Mouse (Mus musculus): Measurements from ENCODE around the gene Gm11492. TPM values are rescaled to one million over a fixed set of nuclear protein-coding genes. Genes with fewer than 3 reads are reported as not detected.

Gm11492 gene
- polyA plus RNA-seq (2012; rRNA removed; ENCODE audit: low replicate concordance), result not detected in 2 replicates

DNA sequence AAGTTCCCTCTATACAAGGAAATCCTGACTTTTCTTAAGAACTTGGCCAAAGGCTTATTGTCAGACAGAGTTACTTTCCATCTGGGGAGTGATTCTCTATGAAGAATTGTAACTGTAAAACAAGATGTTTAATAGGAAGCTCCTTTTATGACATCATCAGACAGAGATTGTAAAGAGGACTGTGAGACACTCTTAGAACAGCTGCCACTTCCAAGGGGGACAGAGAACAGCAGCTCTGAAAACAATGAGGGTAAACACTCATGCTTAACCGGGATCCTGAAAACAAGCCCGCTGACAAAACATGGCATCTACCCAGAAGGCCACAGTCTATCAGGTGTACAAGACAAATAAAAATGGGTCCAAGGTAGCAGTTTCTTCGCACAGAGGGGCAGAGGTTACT lies at the start of gene Gm11492:
TSS of gene Gm11492 (plus strand) at position 153 of the 400 bp plus-strand sequence.

DNA sequence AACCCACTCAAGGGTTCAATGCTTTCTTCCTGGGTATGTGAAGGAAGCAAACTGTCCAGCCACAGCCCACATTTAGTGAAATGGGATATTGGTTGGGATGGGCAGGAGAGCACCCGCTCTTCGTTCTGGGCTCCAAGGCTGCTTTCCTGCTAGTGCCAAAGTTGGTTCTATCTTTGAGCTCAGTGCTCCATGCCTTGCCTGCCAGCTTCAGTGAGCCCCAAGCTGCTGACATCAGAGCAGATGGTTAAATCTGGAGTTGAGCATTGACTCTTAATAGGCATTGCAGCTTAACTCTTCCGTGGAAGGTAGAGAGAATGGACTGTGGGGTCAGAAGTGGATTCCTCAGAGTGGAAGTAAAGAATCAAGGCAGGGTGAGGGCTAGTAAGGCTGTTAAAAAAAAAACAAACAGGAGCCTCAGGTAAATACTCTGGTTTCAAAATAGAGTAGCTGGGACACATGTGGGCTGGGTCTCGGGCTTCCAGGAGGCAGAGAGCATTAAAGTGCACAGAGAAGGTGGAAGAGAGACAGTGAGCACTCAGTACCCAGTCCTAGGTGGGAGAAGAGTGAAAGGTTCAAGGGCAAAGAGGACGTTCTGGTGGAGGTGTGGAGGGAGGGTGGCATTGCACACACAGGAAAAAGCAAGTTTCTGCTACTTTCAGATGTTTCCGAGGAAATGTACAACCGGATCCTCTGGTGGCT lies 2.0 kb downstream of the Gm11492 start, which contains the start of gene Sept4:
TSS of gene Sept4 (plus strand) at position 649 of the 699 bp plus-strand sequence.

DNA sequence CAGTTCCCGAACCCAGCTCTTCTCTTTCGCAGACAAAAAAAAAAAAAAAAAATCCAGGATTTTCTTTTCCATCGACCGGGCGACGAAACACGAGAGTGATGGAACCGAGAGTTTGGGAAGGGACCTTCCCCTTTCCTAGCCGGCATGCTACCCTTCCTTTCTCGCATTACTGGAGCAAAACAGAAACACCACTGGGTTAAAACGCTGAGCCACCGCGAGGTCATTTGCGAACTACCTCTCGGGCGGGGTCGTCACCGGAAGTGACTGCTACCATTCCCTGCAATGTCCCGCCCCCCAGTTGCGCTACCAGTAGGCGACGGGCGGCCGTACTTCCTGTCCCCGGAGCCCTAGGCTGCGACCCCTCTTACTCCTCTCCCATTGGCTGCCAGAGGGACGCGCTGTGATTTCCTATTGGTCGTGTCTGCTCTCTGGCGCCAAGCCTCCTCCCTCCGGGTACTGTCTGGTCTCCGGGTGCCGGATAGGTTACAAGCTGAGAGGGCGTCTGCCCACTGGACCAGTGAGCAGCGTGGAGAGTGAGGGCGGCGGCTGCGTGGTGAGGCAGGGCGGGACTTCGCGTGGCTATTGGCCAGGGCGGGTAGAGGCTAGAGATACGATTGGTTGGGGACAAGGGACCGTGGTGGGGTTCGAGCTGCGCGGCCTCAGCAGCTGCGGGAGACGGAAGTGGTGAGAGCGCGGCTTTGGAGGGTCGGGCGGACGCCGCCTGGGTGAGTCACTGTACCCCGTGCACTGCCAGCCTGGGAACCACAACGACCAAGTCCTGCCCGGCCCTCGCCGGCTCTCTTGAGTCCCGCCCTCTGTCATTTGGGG lies 25.3 kb downstream of the Gm11492 start, which contains the start of gene Mtmr4:
TSS of gene Mtmr4 (plus strand) at position 637 of the 828 bp plus-strand sequence.

DNA sequence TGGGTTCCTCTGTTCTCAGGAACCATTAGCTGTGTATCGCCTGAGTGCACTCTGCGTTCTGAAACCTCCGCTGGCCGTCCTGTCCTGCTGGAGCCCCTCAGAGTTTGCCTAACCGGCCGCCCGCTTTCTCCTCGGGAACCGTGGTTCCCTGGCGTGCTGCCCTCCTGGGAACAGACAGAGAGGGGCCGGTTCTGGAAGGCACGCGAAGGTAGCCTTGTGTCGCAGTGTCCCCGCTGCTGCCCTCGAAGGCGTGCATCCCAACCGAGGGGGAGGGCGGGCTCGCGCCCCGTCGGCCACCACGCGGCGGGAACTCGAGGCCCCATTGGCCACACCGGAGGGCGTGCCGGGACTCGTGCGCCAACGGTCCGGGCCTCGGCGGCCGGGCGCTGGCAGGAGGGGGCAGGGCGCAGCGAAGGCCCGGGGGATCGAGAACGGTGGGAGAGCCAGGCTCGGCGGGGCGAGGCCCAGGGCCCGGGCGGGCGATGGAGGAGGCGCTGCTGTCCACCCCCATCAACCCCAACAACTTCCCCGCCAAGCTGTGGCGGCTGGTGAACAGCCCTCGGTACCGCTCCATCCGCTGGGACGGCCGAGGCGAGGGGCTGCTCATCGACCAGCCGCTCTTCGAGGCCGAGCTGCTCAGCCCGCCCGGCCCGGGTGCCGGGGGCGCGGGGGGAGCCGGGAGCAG lies 50.5 kb downstream of the Gm11492 start, which contains the start of gene Hsf5:
TSS of gene Hsf5 (plus strand) at position 375 of the 685 bp plus-strand sequence.

Other genes starting within 250 kb of the Gm11492 start
- 0.24 and 2.0 TPM in 2 replicates for gene Ppm1e, start 207.6 kb upstream of the Gm11492 start, polyA plus RNA-seq (2012; rRNA removed; ENCODE audit: low replicate concordance)
- gene Rad51c, start 161.7 kb upstream of the Gm11492 start, polyA plus RNA-seq (2012; rRNA removed; ENCODE audit: low replicate concordance), result 0.20 TPM in 1 of 2 replicates, not detected in the other
- not detected in 2 replicates for gene Tex14, start 161.6 kb upstream of the Gm11492 start, polyA plus RNA-seq (2012; rRNA removed; ENCODE audit: low replicate concordance)
- gene Sept4, start 2.2 kb downstream of the Gm11492 start, polyA plus RNA-seq (2012; rRNA removed; ENCODE audit: low replicate concordance), result 12.4 and 12.5 TPM in 2 replicates
- 24.7 and 34.8 TPM in 2 replicates for gene Mtmr4, start 25.5 kb downstream of the Gm11492 start, polyA plus RNA-seq (2012; rRNA removed; ENCODE audit: low replicate concordance)
- 0.11 and 0.15 TPM in 2 replicates for gene Hsf5, start 50.5 kb downstream of the Gm11492 start, polyA plus RNA-seq (2012; rRNA removed; ENCODE audit: low replicate concordance)
- 16.6 and 48.5 TPM in 2 replicates for gene Rnf43, start 96.1 kb downstream of the Gm11492 start, polyA plus RNA-seq (2012; rRNA removed; ENCODE audit: low replicate concordance)
- gene Supt4a, start 170.9 kb downstream of the Gm11492 start, polyA plus RNA-seq (2012; rRNA removed; ENCODE audit: low replicate concordance), result 15.9 and 24.2 TPM in 2 replicates
- 0.78 and 0.87 TPM in 2 replicates for gene Tspoap1, start 193.9 kb downstream of the Gm11492 start, polyA plus RNA-seq (2012; rRNA removed; ENCODE audit: low replicate concordance)
- 0.04 TPM in 2 replicates for gene Mpo, start 226.9 kb downstream of the Gm11492 start, polyA plus RNA-seq (2012; rRNA removed; ENCODE audit: low replicate concordance)

Data from duodenum, adult 2 months (tissue).